ENCODE assay signal across 8 mouse cellular contexts in genomic region chr11:116782737-116783145, GRCm38 (mm10). TPM values are rescaled to one million over a fixed set of nuclear protein-coding genes. Genes with fewer than 3 reads are reported as not detected.
DNase-seq lines count a peak whose midpoint lies in the region; ATAC-seq and TF ChIP-seq lines count a peak whose summit lies in the region.

No protein-coding gene starts in this region.

- H3K4me2 ChIP-seq in liver, embryonic 15.5 days: peak overlapping the region; percentile 52

- H3K27me3 ChIP-seq in heart, embryonic 10.5 days (ENCODE audit: insufficient read depth, poor library complexity, severe bottlenecking): no peaks in the 10 kb centered on the region
- H3K27me3 ChIP-seq in liver, embryonic 15.5 days: no peaks in the 10 kb centered on the region
- no peaks in the 10 kb centered on the region for H3K27me3 ChIP-seq in spleen, adult 2 months (ENCODE audit: control insufficient read depth, insufficient read depth, low read length)

- peak; percentile 79 for DNase-seq in heart, embryonic 10.5 days (ENCODE audit: low spot score)
- no peak for DNase-seq in heart, postnatal 36 days
- DNase-seq in spleen, adult 2 months (ENCODE audit: low read depth in 1 of 2, low spot score in 2 of 2): peak; percentile 60 to 72
- DNase-seq in cerebellum, postnatal 36 days: no peak
- DNase-seq in layer of hippocampus, postnatal 25 days (ENCODE audit: extremely low spot score in 1 of 2, low spot score in 1 of 2): no peak
- DNase-seq in adrenal gland, postnatal 4 days (ENCODE audit: low spot score in 2 of 2): no peak

- intact Hi-C loops in heart, postnatal 36 days (cut with DNase I): no loop called here

- no peak overlapping the region for H3K4me3 ChIP-seq in heart, embryonic 10.5 days
- H3K4me3 ChIP-seq in liver, embryonic 15.5 days (replicated peaks): peak overlapping the region; percentile 31
- H3K4me3 ChIP-seq in spleen, adult 2 months (ENCODE audit: extremely low read depth, insufficient read depth, insufficient read length): peak overlapping the region; percentile 26

- H3K4me1 ChIP-seq in heart, embryonic 10.5 days: 0 out of 2 replicates have a peak, but pooled peaks cover 3% of the 10 kb centered on the region
- peaks cover 6% of the 10 kb centered on the region for H3K4me1 ChIP-seq in liver, embryonic 15.5 days (replicated peaks)
- H3K4me1 ChIP-seq in spleen, adult 2 months (ENCODE audit: control insufficient read depth, insufficient read depth, insufficient read length): no peaks in the 10 kb centered on the region

- H3K9ac ChIP-seq in liver, embryonic 15.5 days: no peak overlapping the region

- no peak; the same call in 1 of the 2 replicates for TF ChIP-seq CTCF in spleen, adult 2 months (IDR thresholded peaks at IDR 0.05; ENCODE audit: extremely low read depth, insufficient read depth, insufficient read length, insufficient replicate concordance)

- 54% methylated on average over 9 of the region's 9 CpGs for WGBS in heart, embryonic 10.5 days
- 13% methylated on average over 9 of the region's 9 CpGs for WGBS in liver, embryonic 15.5 days (ENCODE audit: insufficient replicate concordance)
- 8% methylated on average over 9 of the region's 9 CpGs for WGBS in spleen, adult 2 months

- H3K36me3 ChIP-seq in heart, embryonic 10.5 days: no peaks in the 10 kb centered on the region
- H3K36me3 ChIP-seq in liver, embryonic 15.5 days (replicated peaks): no peaks in the 10 kb centered on the region
- H3K36me3 ChIP-seq in spleen, adult 2 months (ENCODE audit: control insufficient read depth, insufficient read depth, low read length): no peaks in the 10 kb centered on the region

- peak; percentile 99 for ATAC-seq in common myeloid progenitor, adult 5-6 weeks (replicated peaks; ENCODE audit: low read depth, poor library complexity, severe bottlenecking)
- ATAC-seq in liver, embryonic 15.5 days (ENCODE audit: insufficient read depth): peak; percentile 68

- H3K9me3 ChIP-seq in heart, embryonic 10.5 days: peaks cover 3% of the 10 kb centered on the region; the same call in 1 of the 2 replicates
- no peaks in the 10 kb centered on the region for H3K9me3 ChIP-seq in liver, embryonic 15.5 days (replicated peaks)

- TF ChIP-seq POLR2A in spleen, adult 2 months (IDR thresholded peaks at IDR 0.05; ENCODE audit: low read depth, low read length): no peak

- no peak overlapping the region for H3K27ac ChIP-seq in heart, embryonic 10.5 days
- no peak overlapping the region for H3K27ac ChIP-seq in liver, embryonic 15.5 days (replicated peaks)
- H3K27ac ChIP-seq in spleen, adult 2 months (ENCODE audit: insufficient read depth, low read length): no peak overlapping the region

RNA-seq across cellular contexts. Expression of gene St6galnac1, which starts 7.4 kb away (rescaled TPM):
- polyA plus RNA-seq in heart, embryonic 10.5 days (2016; fragmentation: Nextera tagmentation; extraction: Ambion mirVana): not detected in 2 replicates
- not detected for total RNA-seq in heart, postnatal 36 days (2021)
- total RNA-seq in common myeloid progenitor, adult 5-6 weeks (2017): not detected in 2 replicates
- polyA plus RNA-seq in liver, embryonic 15.5 days (2015; fragmentation: Nextera tagmentation; extraction: Ambion mirVana): not detected in 2 replicates
- 0.04 and 0.86 TPM in 2 replicates for polyA plus RNA-seq in spleen, adult 2 months (2012; rRNA removed)
- total RNA-seq in layer of hippocampus, postnatal 25 days (2021): not detected
- total RNA-seq in adrenal gland, postnatal 4 days (2021): under 1 TPM; 0.17 to 0.37 TPM

RNA-seq across cellular contexts. Expression of gene Mxra7, which starts 45.1 kb away (rescaled TPM):
- 13.2 and 17.9 TPM in 2 replicates for polyA plus RNA-seq in heart, embryonic 10.5 days (2016; fragmentation: Nextera tagmentation; extraction: Ambion mirVana)
- total RNA-seq in heart, postnatal 36 days (2021): 10 to 100 TPM; 18.1 to 21.1 TPM
- 0.46 TPM in 1 of 2 replicates, not detected in the other for total RNA-seq in common myeloid progenitor, adult 5-6 weeks (2017)
- 1.3 and 1.8 TPM in 2 replicates for polyA plus RNA-seq in liver, embryonic 15.5 days (2015; fragmentation: Nextera tagmentation; extraction: Ambion mirVana)
- 18.6 and 25.0 TPM in 2 replicates for polyA plus RNA-seq in spleen, adult 2 months (2012; rRNA removed)
- 10 to 100 TPM; 16.8 to 21.2 TPM for total RNA-seq in layer of hippocampus, postnatal 25 days (2021)
- 10 to 100 TPM; 53.5 to 64.9 TPM for total RNA-seq in adrenal gland, postnatal 4 days (2021)

Comparison
In these comparisons a context has a peak if more than half of its experiments do, and no peak if none do; other contexts are left out.
1. DNase-seq: peak in heart, embryonic 10.5 days (single experiment) and spleen, adult 2 months (2 of 2); none in heart, postnatal 36 days (0 of 2), cerebellum, postnatal 36 days (0 of 2), layer of hippocampus, postnatal 25 days (0 of 2) and adrenal gland, postnatal 4 days (0 of 2).
2. RNA of gene Mxra7, which starts 45.1 kb away (total RNA-seq): 53.5 to 64.9 TPM in adrenal gland, postnatal 4 days, 16.8 to 21.2 TPM in layer of hippocampus, postnatal 25 days and 18.1 to 21.1 TPM in heart, postnatal 36 days; 0.46 TPM in common myeloid progenitor, adult 5-6 weeks; every median in the first group is over 10 times any median in the second.